Mouse (Mus musculus): ENCODE data around the gene Spon2. TPM values are rescaled to one million over a fixed set of nuclear protein-coding genes. Genes with fewer than 3 reads are reported as not detected.
A peak's percentile ranks its signal among the peaks of the same experiment; 100 is the strongest.

Gene Spon2
- polyA plus RNA-seq, 1 experiment from 2014 or later: 6.8 TPM

DNA sequence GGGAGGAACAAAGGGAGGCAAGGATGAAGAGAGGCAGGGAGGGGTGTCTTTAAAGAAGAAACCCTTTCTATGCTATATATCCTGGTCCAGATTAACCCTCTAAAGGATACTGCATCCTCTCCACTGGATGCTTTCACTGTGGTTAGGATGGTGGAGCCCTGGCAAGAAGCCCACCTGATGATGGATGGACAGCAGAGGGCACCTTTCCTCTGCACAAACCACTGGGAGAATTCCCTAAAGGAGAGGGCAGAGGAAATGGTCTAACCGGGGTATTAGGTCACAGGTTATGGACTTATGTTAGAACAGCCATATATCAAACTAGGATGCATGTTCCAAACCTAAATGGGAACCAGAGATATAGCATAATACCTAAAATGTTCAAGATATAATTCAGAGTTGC is 18.2 kb downstream of the Spon2 start:
- no peak overlapping the region for H3K4me2 ChIP-seq
- H3K4me1 ChIP-seq (replicated peaks): peaks cover 22% of the 10 kb centered on the region; the same call in 1 of the 2 replicates
- ATAC-seq (ENCODE audit: low read depth): no peak
- H3K4me3 ChIP-seq (replicated peaks): no peak overlapping the region
- no peak overlapping the region for H3K27ac ChIP-seq
- DNase-seq: no peak
- H3K36me3 ChIP-seq: no peaks in the 10 kb centered on the region
- no peak overlapping the region for H3K9ac ChIP-seq
- 48% methylated on average over 1 of the region's 1 CpGs for WGBS (ENCODE audit: insufficient replicate concordance)
- peaks cover 6% of the 10 kb centered on the region; the same call in 1 of the 2 replicates for H3K27me3 ChIP-seq
- H3K9me3 ChIP-seq (replicated peaks): no peaks in the 10 kb centered on the region

DNA sequence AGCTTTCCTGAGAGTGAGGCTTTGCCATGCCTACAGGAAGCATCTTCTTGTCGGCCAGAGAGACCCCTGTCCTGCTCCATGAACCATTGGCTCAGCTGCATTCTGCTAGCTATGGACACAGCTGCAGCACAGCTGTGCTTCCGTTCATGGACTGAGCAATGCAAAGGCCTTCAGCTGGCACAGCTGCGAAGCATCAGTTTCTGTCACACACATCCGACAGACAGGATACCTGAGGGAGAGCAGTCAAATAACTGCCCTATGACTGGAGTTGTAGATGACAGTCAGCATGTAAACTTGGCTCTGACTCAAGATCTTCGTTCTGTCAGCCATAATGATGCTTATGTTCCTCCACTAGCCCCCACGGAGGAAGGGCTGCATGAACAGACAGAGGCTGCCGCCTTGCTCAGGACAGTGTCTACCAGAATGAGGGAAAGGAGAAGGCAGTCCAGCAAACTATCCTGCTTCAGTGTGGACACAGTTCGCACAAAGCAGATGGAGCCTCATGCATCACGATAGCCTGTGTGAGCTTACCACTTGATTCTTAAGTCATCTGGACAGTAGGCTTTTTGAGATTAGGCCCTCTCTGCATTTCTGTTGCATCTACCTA is 22.9 kb downstream of the Spon2 start:
- Histone ChIP-seq H3K27me3 (peaks cover 3% of the 10 kb centered on the region), H3K4me3 (replicated peaks) (no peak overlapping the region), H3K4me2 (no peak overlapping the region), H3K4me1 (replicated peaks) (peaks cover 12% of the 10 kb centered on the region), H3K36me3 (no peaks in the 10 kb centered on the region), H3K27ac (no peak overlapping the region), H3K9ac (no peak overlapping the region), H3K9me3 (replicated peaks) (no peaks in the 10 kb centered on the region)
- DNase-seq (no peak), ATAC-seq (ENCODE audit: low read depth) (no peak)
- 74% methylated on average over 9 of the region's 9 CpGs for WGBS (ENCODE audit: insufficient replicate concordance)

DNA sequence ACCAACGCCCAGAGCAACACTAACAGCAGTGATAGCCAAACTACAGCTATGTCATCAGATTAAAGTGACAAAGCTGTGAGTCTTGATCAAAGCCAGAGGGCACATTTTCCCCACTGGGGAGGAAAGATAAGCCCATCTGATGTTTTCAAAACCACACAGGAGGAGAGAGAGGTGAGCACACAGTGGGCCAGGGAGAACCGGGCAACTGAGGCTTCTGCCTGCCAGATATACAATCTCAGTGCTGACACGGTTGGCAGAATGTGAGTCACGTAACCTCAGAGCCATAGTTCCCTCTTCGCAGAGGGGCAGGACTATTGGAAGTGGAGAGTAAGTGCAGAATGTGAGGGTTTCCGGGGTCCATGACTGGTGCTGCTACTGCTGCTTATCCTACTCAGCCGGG is 24.7 kb downstream of the Spon2 start:
- no peaks in the 10 kb centered on the region for H3K36me3 ChIP-seq
- H3K4me2 ChIP-seq: no peak overlapping the region
- no peak overlapping the region for H3K4me3 ChIP-seq (replicated peaks)
- H3K27ac ChIP-seq: no peak overlapping the region
- ATAC-seq (ENCODE audit: low read depth) (peak; percentile 53; the same call in 1 of the 2 replicates), DNase-seq (no peak)
- no peak overlapping the region for H3K9ac ChIP-seq
- no peaks in the 10 kb centered on the region for H3K9me3 ChIP-seq (replicated peaks)
- 6% methylated on average over 7 of the region's 7 CpGs for WGBS (ENCODE audit: insufficient replicate concordance)
- H3K4me1 ChIP-seq (replicated peaks): peaks cover 12% of the 10 kb centered on the region
- peaks cover 3% of the 10 kb centered on the region for H3K27me3 ChIP-seq

Other genes with a start within 250 kb of the Spon2 start
- 248 and 292 TPM in 2 replicates for gene Ywhah, start 199.6 kb downstream of the Spon2 start, polyA plus RNA-seq (2015; fragmentation: Nextera tagmentation; extraction: Ambion mirVana)
- not detected in 2 replicates for gene Slc5a1, start 114.2 kb downstream of the Spon2 start, polyA plus RNA-seq (2015; fragmentation: Nextera tagmentation; extraction: Ambion mirVana)
- 212 and 215 TPM in 2 replicates for gene Ctbp1, start 56.5 kb upstream of the Spon2 start, polyA plus RNA-seq (2015; fragmentation: Nextera tagmentation; extraction: Ambion mirVana)
- 54.9 and 58.2 TPM in 2 replicates for gene Maea, start 117.1 kb upstream of the Spon2 start, polyA plus RNA-seq (2015; fragmentation: Nextera tagmentation; extraction: Ambion mirVana)
- gene Uvssa, start 160.1 kb upstream of the Spon2 start, polyA plus RNA-seq (2015; fragmentation: Nextera tagmentation; extraction: Ambion mirVana): 2.2 and 2.7 TPM in 2 replicates
- not detected in 2 replicates for gene Nkx1-1, start 215.5 kb upstream of the Spon2 start, polyA plus RNA-seq (2015; fragmentation: Nextera tagmentation; extraction: Ambion mirVana)

All from liver, embryonic 13.5 days (tissue).